Mouse (Mus musculus): ENCODE measurements around the gene Camkk2.
A peak's percentile ranks its signal among the peaks of the same experiment; 100 is the strongest.

Camkk2 gene

GRCm38 (mm10) chr5:122782066-122782465 is 2.9 kb upstream of the Camkk2 start:
- peak; percentile 73 for DNase-seq (ENCODE audit: low read depth, low spot score)

- DNase-seq (ENCODE audit: low read depth, low spot score), result peak; percentile 68
Observed at GRCm38 (mm10) chr5:122780791-122781432, 1.7 kb upstream of the Camkk2 start.

GRCm38 (mm10) chr5:122778231-122779226 is 680 bp downstream of the Camkk2 start:
- DNase-seq (ENCODE audit: low read depth, low spot score), result no peak

DNA sequence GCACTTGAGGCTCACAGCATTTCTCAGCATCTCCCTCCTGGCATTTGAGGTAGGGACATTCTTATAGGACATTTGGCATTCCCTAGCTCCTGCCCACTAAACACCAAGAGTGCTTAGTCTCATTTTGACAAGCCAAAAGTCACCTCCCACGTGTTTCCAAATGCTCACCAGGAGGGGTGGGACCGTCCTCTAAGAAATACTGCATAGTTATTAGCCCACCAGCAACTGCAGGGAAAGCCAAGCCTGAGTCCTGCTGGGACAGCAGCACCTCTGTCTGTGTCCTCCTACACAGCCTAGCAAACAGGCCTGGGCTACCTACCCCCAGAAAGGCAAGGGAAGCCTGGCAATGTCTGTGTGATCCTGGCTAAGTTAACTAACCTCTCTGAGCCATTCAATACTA is 1.9 kb downstream of the Camkk2 start:
- no peak for DNase-seq (ENCODE audit: low read depth, low spot score)

- no peak for DNase-seq (ENCODE audit: low read depth, low spot score)
Observed at GRCm38 (mm10) chr5:122775646-122776286, 3.4 kb downstream of the Camkk2 start.

DNA sequence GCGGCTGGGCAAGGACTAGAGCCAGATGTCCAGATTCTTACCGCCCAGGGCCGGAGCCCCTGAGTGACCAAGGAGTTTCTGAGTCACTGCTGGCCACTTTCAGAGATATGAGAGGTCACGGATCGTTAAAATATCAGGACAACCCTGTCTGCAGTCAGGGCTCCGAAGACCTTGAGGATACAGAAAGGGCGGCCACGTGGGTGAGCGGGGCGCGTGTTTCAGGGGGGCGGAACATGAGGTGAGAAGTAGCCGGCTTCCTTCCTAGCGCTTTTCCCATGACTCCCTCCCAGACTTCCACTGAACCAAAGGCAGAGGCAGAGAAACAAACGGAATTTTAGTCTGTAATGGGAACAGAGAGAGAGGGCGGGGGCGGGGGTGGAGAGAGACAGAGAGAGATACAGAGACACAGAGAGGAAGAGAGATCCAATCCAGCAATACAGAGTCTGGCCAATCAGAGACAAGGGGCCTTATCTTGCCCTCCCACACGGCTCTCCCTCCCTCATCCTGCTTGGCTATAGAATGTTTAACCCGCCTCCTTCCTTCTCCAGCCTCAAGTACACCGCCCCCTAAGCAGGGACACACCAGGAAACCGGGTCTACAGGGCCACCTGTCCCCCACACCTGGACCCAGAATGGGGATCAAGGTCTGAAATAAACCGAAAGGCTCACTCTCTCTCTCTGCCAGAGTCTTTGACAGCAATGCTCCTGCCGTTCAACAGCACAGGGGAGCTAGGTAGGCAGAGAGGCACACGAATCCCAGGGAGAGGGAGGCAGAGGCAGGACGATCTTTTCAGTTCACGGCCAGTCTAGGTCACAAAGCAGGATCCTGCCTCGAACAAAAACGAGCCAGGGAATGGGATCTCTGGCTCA is 4.2 kb downstream of the Camkk2 start:
- DNase-seq (ENCODE audit: low read depth, low spot score), result peak; percentile 90

- DNase-seq (ENCODE audit: low read depth, low spot score), result no peak
Observed at GRCm38 (mm10) chr5:122773756-122774155, 5.5 kb downstream of the Camkk2 start.

- no peak for DNase-seq (ENCODE audit: low read depth, low spot score)
Observed at GRCm38 (mm10) chr5:122771428-122771827, 7.8 kb downstream of the Camkk2 start.

DNA sequence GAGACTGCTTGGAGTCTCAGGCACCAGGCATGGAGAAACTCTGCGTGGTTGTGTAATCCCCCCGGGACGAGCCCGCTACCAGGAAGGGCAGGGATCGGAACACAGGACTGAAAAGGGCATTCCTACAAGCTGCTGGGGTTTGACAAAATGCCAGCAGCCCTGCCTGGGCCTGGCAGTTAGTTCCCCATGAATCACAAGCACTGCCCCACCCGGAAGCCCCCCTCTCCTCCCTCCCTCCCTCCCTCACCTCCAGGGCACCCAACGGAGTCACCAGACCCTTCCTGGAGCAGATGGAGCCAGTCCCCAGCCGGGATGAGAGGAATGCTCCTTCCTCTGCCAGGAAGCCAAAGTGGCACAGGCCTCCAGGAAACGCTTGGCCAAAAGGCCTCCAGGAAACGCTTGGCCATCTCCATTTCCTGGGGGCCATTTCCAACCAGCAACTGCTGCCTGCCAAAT is 8.4 kb downstream of the Camkk2 start:
- DNase-seq (ENCODE audit: low read depth, low spot score), result no peak

DNA sequence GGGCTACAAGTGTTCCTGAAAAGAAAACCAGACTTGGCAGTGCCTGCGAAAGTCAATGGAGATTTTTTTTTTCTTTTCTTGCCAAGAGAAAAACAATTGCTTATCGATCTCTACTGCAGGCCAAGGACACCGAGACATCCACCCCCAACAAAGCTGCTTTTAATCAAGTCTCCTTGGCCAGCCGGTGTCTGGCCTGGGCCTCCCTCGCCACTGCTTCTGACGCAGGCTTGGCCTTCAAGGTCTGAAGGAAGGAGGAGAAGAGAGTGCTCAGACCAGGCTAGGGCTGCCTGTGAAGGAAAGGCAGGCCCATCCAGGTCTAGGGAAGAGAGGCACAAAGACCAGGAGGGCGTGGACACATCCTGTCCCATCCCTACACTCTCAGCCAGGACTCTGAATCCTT is 8.9 kb downstream of the Camkk2 start:
- DNase-seq (ENCODE audit: low read depth, low spot score), result no peak

DNA sequence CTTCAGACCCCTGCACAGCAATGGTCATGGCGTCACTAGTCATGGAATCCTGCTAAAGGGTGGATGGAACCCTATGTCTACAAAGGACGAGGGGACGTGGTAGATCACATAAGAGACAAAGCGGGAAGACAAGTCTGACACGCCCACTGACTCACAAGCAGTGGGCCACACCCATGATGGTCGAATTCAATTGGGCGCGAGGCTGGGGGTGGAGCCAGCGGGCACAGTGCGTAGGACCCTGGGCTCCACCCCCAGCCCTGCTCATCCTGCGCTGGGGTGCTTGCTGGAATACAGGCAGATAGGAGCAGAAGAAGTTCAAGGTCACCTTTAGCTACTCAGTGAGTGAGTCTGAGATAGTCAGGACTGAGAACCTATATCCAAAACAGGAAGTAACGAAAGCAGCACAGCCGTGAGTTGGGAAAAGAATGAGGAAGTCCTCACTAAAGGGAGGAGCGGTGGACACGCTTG is 10.1 kb downstream of the Camkk2 start:
- peak; percentile 96 for DNase-seq (ENCODE audit: low read depth, low spot score)

- no peak for DNase-seq (ENCODE audit: low read depth, low spot score)
Observed at GRCm38 (mm10) chr5:122767283-122767682, 11.9 kb downstream of the Camkk2 start.

DNA sequence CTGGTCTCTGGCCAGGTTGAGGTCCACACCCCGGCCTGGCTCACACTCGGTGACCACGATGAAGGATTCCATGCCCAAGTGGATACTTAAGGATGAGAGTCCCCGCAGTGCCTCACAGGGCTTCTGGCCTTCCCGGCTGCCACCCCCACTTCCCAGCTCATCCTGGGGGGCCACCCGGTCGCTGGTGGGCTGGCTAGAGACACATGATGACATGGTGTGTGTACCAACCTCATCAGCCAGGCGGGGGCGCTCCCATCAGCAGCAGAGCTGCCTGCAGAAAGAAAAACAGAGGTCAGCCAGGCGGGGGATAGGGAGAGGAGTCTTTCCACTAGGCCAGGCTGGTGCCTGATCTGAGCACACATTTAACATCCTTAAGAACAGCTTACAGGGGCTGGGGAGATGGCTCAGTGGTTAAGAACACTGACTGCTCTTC is 15.2 kb downstream of the Camkk2 start:
- peak; percentile 69 for DNase-seq (ENCODE audit: low read depth, low spot score)

- no peak for DNase-seq (ENCODE audit: low read depth, low spot score)
Observed at GRCm38 (mm10) chr5:122763271-122764031, 15.8 kb downstream of the Camkk2 start.

DNA sequence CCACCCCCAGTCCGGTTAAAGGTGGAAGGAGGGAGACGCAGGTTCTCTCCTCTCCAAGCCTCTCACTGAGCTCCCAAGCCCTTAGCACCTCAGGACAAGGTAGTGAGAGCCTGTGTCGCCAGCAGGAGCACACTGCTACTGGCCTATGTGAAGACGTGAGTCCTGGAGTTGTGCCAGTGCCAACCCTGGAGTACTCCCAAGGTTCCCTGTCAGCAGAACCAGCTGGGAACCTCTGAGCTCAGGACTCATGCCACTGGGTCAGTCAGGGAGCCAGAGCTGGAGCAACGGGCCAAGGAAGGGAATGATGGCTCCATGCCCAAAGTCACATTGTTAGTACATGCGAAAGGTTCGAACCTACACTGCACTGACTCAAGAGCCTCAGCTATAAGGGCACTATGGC is 22.5 kb downstream of the Camkk2 start:
- no peak for DNase-seq (ENCODE audit: low read depth, low spot score)

GRCm38 (mm10) chr5:122756144-122756543 is 23.1 kb downstream of the Camkk2 start:
- peak; percentile 49 for DNase-seq (ENCODE audit: low read depth, low spot score)

- DNase-seq (ENCODE audit: low read depth, low spot score), result no peak
Observed at GRCm38 (mm10) chr5:122755620-122756019, 23.6 kb downstream of the Camkk2 start.

DNA sequence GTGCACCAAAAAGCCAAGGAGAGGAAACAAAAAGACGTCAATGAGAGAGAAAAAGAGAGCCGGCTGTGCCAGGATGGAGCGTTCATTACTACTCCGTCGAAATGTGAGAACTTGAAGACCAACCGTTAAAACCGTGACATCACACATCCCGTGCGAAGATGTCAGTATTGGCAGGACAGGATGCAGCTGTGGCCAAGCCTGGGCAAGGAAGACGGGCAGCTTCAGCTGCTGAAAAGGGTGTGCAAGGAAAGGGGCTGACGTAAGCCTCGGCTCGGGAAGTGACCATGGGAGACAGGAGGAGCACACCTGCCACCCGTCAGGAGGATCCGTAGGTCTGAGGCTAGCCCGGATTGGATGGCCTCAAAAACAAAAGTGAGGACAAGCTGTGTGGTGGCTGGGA is 24.7 kb downstream of the Camkk2 start:
- no peak for DNase-seq (ENCODE audit: low read depth, low spot score)

GRCm38 (mm10) chr5:122747950-122748349 is 31.3 kb downstream of the Camkk2 start:
- DNase-seq (ENCODE audit: low read depth, low spot score), result no peak

GRCm38 (mm10) chr5:122743880-122744422 is 35.3 kb downstream of the Camkk2 start:
- DNase-seq (ENCODE audit: low read depth, low spot score), result no peak

All from ES-CJ7 (cell line).